Mouse (Mus musculus) lung, embryonic 16.5 days (tissue): ENCODE results near the gene Gm6217. TPM values are rescaled to one million over a fixed set of nuclear protein-coding genes. Genes with fewer than 3 reads are reported as not detected.
"Not testable (repeated sequence)": the region's sequence is repeated elsewhere in the genome, so short reads cannot be mapped to it uniquely, and the experiment has no call there.

Source experiments
- ATAC-seq: fragments of 200-750 bp; cut with Nextera tagmentation; 2 replicates; pipeline ENCODE4 v1.8.0; 2017; ENCODE audit warnings: low read depth, mild to moderate bottlenecking, moderate library complexity
- H3K27ac ChIP-seq: fragments of 300-500 bp; sonication (generic); 2 replicates; pipeline ENCODE4 v1.5.1; 2014; ENCODE audit warnings: mild to moderate bottlenecking, control low read depth, low read length
- H3K27me3 ChIP-seq: fragments of 300-500 bp; sonication (generic); 2 replicates; pipeline ENCODE4 v1.6.1; 2014; ENCODE audit warnings: low read depth, low read length, mixed read lengths; ENCODE audit not compliant: control insufficient read depth, insufficient read depth
- H3K36me3 ChIP-seq: fragments of 300-500 bp; sonication (generic); 2 replicates; pipeline ENCODE4 v1.6.1; 2014; ENCODE audit warnings: low read length; ENCODE audit not compliant: control insufficient read depth, insufficient read depth
- H3K4me1 ChIP-seq: fragments of 300-500 bp; sonication (generic); replicated peaks from 2 replicates; pipeline ENCODE4 v1.6.1; 2014; ENCODE audit warnings: low read length, mixed read lengths; ENCODE audit not compliant: control insufficient read depth, insufficient read depth
- H3K4me2 ChIP-seq: fragments of 300-500 bp; sonication (generic); 2 replicates; pipeline ENCODE4 v1.6.1; 2014; ENCODE audit warnings: low read depth, low read length, control low read depth
- H3K4me3 ChIP-seq: fragments of 300-500 bp; sonication (generic); 2 replicates; pipeline ENCODE4 v1.5.1; 2014; ENCODE audit warnings: mild to moderate bottlenecking, low read length, control low read depth
- H3K9ac ChIP-seq: fragments of 300-500 bp; sonication (generic); 2 replicates; pipeline ENCODE4 v1.6.1; 2014; ENCODE audit warnings: low read length, control low read depth
- H3K9me3 ChIP-seq: fragments of 300-500 bp; sonication (generic); 2 replicates; pipeline ENCODE4 v1.6.1; 2016; ENCODE audit warnings: low read length; ENCODE audit not compliant: control insufficient read depth
- WGBS: fragments of 180-500 bp; shearing (Covaris S2); extraction: QIAGEN DNeasy Blood & Tissue Kit; methylation state at CpG from one replicate; pipeline ENCODE4 v1.1.7; 2014; 5-methylcytosine and 5-hydroxymethylcytosine counted together
- polyA plus RNA-seq: library from polyadenylated mRNA; unstranded; fragments of >200 nt; fragmentation: Nextera tagmentation; extraction: Ambion mirVana; gene quantifications from 2 replicates; pipeline ENCODE4 v1.2.1, GENCODE M21; 2015

Gene Gm6217
- polyA plus RNA-seq: not detected in 2 replicates

DNA sequence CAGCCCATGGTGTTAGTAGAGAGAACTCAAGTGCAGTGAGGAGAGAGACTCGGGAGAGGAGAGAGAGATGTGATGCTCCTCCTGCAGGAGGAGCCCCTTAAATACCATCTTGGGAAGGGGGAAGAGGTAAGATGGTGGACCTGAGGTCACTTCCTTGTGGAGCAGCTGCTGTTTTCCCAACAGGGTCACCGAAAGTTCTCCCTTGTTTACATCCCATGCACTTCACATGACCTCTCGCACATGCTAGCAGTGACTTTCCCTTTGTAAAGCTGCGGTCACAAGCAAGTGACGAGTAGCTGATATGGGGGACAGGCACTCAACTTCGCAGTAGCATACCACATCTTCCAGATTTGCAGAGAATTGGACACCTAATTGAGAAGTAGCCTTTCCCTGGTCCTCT lies at the start of gene Gm6217:
Gene Gm6217 (minus strand): TSS at position 74 of the 400 bp plus-strand sequence.
- not testable (repeated sequence) for H3K4me2 ChIP-seq, H3K9me3 ChIP-seq, H3K27me3 ChIP-seq, H3K4me1 ChIP-seq, H3K27ac ChIP-seq, H3K4me3 ChIP-seq, H3K9ac ChIP-seq, H3K36me3 ChIP-seq, ATAC-seq
- no CpG with 5 or more reads among the region's 6 CpGs for WGBS

DNA sequence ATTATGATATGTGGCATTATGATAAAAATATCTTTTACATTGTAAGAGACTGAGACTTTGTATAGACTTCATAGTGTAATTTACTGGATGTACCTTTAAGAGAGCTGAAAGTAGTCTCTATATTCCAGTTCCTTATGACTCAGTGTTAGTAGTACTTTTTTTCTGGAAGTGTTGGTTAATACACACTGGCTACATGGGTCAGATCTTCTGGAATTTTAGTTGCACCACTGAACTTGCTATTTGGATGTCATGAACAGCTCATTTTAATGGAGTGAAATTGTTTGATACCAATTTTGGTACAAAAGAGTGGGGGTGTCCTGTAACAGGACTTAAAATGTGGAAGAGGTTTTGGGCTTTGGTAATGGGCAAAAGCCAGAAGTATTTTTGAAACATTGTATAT lies 46.6 kb upstream of the Gm6217 start:
- no peak overlapping the region for H3K4me3 ChIP-seq
- no peak overlapping the region for H3K4me2 ChIP-seq
- H3K27me3 ChIP-seq: no peaks in the 10 kb centered on the region
- H3K36me3 ChIP-seq: no peaks in the 10 kb centered on the region
- no peaks in the 10 kb centered on the region for H3K9me3 ChIP-seq
- no peak for ATAC-seq
- H3K9ac ChIP-seq: no peak overlapping the region
- no peak overlapping the region for H3K27ac ChIP-seq
- H3K4me1 ChIP-seq: no peaks in the 10 kb centered on the region

DNA sequence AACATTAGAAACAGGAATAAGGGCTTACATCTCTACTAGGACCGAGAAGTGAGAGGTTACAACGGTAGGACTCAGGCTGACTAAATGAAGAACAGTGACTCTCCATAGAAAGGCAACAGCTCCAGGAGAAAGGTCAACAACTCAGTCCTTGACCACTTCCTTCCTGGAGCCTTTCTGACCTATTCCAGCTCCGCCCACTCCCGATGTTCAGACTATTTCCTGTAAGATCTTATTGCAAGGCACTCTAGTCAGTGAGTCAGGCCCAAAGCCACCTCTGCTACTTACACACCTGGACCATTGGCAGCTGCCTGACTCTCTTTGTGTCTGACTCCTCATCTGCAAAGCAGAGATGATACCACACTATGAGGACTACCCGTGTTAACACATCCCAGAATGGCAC lies 44.6 kb upstream of the Gm6217 start:
- H3K4me2 ChIP-seq: no peak overlapping the region
- WGBS: 65% methylated on average over 5 of the region's 5 CpGs
- no peak for ATAC-seq
- H3K4me3 ChIP-seq: no peak overlapping the region
- no peaks in the 10 kb centered on the region for H3K27me3 ChIP-seq
- no peaks in the 10 kb centered on the region for H3K9me3 ChIP-seq
- H3K9ac ChIP-seq: no peak overlapping the region
- H3K4me1 ChIP-seq: peaks cover 5% of the 10 kb centered on the region; the same call in 1 of the 2 replicates
- no peak overlapping the region for H3K27ac ChIP-seq
- no peaks in the 10 kb centered on the region for H3K36me3 ChIP-seq

DNA sequence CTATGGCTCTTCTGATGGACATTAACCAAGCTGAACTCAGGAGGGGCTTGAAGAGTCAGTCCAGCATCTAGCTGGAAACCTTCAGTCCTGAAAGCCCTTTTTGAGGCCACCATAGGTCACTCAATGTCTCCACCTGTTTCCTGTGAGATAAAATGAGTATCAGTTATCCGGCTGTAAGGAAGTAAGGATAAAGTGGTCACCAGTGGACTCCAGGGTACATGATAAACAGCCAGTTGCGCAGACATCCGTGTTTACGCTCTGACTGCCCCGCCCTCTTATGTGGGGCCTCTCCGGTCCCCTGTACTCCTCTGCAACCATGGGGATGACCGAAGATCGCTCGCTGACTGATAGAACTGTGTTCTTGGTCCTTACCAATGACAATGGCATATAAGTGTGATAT lies 43.1 kb upstream of the Gm6217 start:
- Histone ChIP-seq H3K4me2 (no peak overlapping the region), H3K27ac (peak overlapping the region; percentile 59), H3K36me3 (no peaks in the 10 kb centered on the region), H3K4me1 (peaks cover 5% of the 10 kb centered on the region; the same call in 1 of the 2 replicates), H3K27me3 (no peaks in the 10 kb centered on the region), H3K9ac (no peak overlapping the region), H3K4me3 (no peak overlapping the region), H3K9me3 (no peaks in the 10 kb centered on the region)
- WGBS: 67% methylated on average over 9 of the region's 9 CpGs
- ATAC-seq: peak; percentile 86

DNA sequence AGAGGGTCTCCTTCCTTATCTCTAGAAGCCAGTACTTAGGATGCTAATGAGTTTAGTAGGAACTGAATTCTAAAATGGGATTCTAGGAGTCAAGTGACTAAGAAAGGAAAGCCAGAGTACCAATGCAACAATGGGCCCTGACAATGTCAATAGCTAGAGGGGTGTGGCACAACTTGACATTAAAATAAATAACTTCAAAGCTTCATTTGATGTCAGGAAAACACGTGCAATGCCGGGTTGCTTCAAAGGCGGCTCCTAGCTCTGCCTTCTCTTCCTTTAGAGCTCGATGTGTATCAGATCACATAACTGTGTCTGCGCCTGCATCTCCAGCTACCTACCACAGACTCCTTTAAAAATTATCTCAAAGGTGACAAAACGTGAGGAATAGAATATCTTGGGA lies 42.7 kb upstream of the Gm6217 start:
- peak; percentile 61 for ATAC-seq
- 47% methylated on average over 6 of the region's 6 CpGs for whole genome bisulfite sequencing

DNA sequence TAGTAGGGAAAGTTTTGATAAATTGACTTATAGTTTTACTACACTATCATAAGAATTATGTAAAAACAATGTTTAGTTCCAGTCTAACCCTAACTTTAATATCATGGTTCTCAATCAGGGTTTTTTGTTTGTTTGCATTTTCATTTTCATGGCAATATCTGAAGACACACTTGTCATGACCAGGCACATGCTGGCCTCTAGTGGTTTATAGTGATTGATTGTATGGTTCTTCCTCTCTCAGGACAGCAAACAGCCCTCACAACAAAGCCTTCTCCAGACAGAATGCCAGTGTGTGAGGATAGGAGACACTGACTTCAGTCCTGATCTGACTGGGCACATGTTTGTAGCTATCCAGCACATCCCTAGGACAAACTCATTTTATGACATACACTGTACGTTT lies 42.0 kb upstream of the Gm6217 start:
- 59% methylated on average over 1 of the region's 1 CpGs for WGBS
- H3K27ac ChIP-seq: peak overlapping the region; percentile 69

More for the DNA sequence above, 42.7 kb upstream of the Gm6217 start:
- no peaks in the 10 kb centered on the region for H3K36me3 ChIP-seq
- H3K9me3 ChIP-seq: no peaks in the 10 kb centered on the region
- H3K4me3 ChIP-seq: no peak overlapping the region
- H3K27me3 ChIP-seq: no peaks in the 10 kb centered on the region
- H3K27ac ChIP-seq: peak overlapping the region; percentile 69
- no peak overlapping the region for H3K9ac ChIP-seq
- peaks cover 5% of the 10 kb centered on the region; the same call in 1 of the 2 replicates for H3K4me1 ChIP-seq
- H3K4me2 ChIP-seq: no peak overlapping the region

DNA sequence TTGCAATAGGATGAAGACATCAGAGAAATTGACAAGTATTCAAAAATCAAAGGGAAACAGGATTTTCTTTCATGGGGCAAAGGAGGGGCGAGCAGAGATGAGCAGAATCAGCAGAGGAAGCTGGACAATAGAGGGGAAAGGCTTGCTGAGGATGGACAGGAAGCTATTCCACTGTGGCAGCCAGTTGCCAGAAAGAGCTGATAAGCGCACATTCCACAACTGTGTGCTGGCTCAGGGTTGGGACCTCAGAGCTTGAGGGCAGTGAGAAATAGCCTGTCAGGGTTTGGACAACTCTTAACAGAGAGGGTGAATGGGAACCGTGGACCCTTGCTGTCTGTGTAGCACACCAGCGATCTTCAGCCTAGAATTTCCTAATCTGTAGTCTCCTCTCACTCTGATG lies 40.8 kb upstream of the Gm6217 start:
- H3K4me2 ChIP-seq: no peak overlapping the region
- no peaks in the 10 kb centered on the region for H3K9me3 ChIP-seq
- no peaks in the 10 kb centered on the region for H3K36me3 ChIP-seq
- H3K27me3 ChIP-seq: no peaks in the 10 kb centered on the region
- peak; percentile 82 for ATAC-seq
- 13% methylated on average over 4 of the region's 4 CpGs for WGBS
- peaks cover 5% of the 10 kb centered on the region; the same call in 1 of the 2 replicates for H3K4me1 ChIP-seq
- no peak overlapping the region for H3K9ac ChIP-seq
- H3K27ac ChIP-seq: peak overlapping the region; percentile 70
- H3K4me3 ChIP-seq: no peak overlapping the region

More for the DNA sequence above, 42.0 kb upstream of the Gm6217 start:
- no peak for ATAC-seq
- Histone ChIP-seq H3K4me2 (no peak overlapping the region), H3K9me3 (no peaks in the 10 kb centered on the region), H3K9ac (no peak overlapping the region), H3K27me3 (no peaks in the 10 kb centered on the region), H3K4me3 (no peak overlapping the region), H3K4me1 (peaks cover 5% of the 10 kb centered on the region; the same call in 1 of the 2 replicates), H3K36me3 (no peaks in the 10 kb centered on the region)

DNA sequence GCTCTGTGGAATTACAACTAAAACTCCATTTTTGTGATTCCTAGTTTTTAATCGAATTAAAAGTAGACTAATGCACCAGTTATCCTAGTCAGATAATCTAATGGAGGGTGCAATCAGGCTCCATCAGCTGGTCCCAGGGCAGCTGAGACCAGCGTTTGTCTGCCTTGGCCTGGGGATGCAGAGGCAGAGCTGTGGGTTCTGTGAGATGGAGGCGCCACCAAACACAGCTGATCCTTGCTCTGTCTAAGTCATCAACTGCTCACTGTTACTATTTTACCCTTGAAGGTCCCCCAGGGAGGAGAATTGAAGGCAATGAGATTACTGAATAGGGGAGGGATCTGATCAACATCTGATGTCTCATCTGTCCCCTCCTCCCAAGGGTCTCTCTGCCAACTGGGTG lies 35.2 kb upstream of the Gm6217 start:
- no peak overlapping the region for H3K9ac ChIP-seq
- WGBS: 67% methylated on average over 3 of the region's 3 CpGs
- no peak for ATAC-seq
- H3K4me3 ChIP-seq: no peak overlapping the region
- H3K4me2 ChIP-seq: no peak overlapping the region
- H3K9me3 ChIP-seq: no peaks in the 10 kb centered on the region
- H3K36me3 ChIP-seq: no peaks in the 10 kb centered on the region
- H3K4me1 ChIP-seq: no peaks in the 10 kb centered on the region
- H3K27ac ChIP-seq: no peak overlapping the region
- no peaks in the 10 kb centered on the region for H3K27me3 ChIP-seq

DNA sequence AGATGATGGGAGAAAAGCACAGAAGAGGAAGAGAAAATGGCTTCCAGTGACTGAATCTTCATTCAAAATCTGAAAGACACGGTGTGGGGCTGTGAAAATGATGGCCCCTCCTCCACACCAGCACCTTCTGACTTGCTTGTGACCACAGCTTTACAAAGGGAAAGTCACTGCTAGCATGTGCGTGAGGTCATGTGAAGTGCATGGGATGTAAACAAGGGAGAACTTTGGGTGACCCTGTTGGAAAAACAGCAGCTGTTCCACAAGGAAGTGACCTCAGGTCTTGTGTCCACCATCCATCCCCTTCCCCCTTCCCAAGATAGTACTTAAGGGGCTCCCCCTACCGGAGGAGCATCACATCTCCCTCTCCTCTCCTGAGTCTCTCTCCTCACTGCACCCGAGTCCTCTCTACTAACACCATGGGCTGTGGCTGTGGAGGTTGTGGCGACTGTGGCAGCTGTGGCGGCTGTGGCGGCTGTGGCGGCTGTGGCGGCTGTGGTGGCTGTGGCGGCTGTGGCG lies 28.7 kb upstream of the Gm6217 start, which contains the start of gene Gm47955:
Gene Gm47955 (plus strand): TSS at position 417 of the 516 bp plus-strand sequence.
- Histone ChIP-seq H3K9me3 (no peaks in the 10 kb centered on the region), H3K4me2 (no peak within 1 kb of the TSS), H3K27ac (no peak within 1 kb of the TSS), H3K4me3 (no peak within 1 kb of the TSS), H3K27me3 (no peaks in the 10 kb centered on the region), H3K9ac (no peak within 1 kb of the TSS), H3K36me3 (no peaks in the 10 kb centered on the region), H3K4me1 (no peaks in the 10 kb centered on the region)
- ATAC-seq: no peak
- WGBS: 79% methylated on average over 9 of the region's 11 CpGs

DNA sequence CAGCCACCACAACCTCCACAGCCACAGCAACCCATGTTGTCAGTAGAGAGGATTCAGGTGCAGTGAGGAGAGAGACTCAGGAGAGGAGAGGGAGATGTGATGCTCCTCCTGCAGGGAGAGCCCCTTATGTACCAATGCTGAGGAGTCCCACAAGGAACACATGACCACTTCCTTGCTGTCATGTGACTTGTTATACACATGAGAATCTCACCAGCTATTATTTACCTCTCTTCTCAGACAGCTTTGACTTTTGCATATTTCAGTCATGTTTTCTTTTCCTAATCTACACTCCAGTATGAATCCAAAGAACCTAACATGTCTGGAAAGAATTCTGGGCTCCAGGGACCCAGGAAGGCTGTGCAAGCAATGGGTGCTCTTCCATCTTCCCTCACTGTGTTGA lies 24.7 kb upstream of the Gm6217 start, which contains the start of gene Gm7544:
Gene Gm7544 (minus strand): TSS at position 101 of the 400 bp plus-strand sequence.
- not testable (repeated sequence) for H3K27me3 ChIP-seq, H3K4me2 ChIP-seq, H3K4me3 ChIP-seq, H3K27ac ChIP-seq, H3K9me3 ChIP-seq, H3K9ac ChIP-seq, H3K36me3 ChIP-seq, ATAC-seq, H3K4me1 ChIP-seq
